Mouse (Mus musculus) midbrain, postnatal 0 days (tissue): ENCODE measurements around the gene Dgkg. TPM values are rescaled to one million over a fixed set of nuclear protein-coding genes. Genes with fewer than 3 reads are reported as not detected.

ENCODE experiments used
- ATAC-seq: fragments of 200-750 bp; cut with Nextera tagmentation; 2 replicates; pipeline ENCODE4 v1.8.0; 2017; ENCODE audit warnings: moderate number of reproducible peaks, mild to moderate bottlenecking, moderate TSS enrichment, moderate library complexity; ENCODE audit not compliant: low FRiP score
- DNase-seq: peaks from one replicate; pipeline ENCODE4 v3.0.0-alpha.2; 2015; ENCODE audit warnings: low spot score
- H3K27ac ChIP-seq: fragments of 300-500 bp; sonication (generic); 2 replicates; pipeline ENCODE4 v1.5.1; 2014; ENCODE audit warnings: low read depth, mild to moderate bottlenecking, low read length, mixed read lengths
- H3K27me3 ChIP-seq: fragments of 300-500 bp; sonication (generic); 2 replicates; pipeline ENCODE4 v1.6.1; 2014; ENCODE audit warnings: low read length, control low read depth, mixed read lengths; ENCODE audit not compliant: insufficient read depth
- H3K36me3 ChIP-seq: fragments of 300-500 bp; sonication (generic); 2 replicates; pipeline ENCODE4 v1.6.1; 2014; ENCODE audit warnings: low read length, control low read depth, mixed read lengths; ENCODE audit not compliant: insufficient read depth
- H3K4me1 ChIP-seq: fragments of 300-500 bp; sonication (generic); 2 replicates; pipeline ENCODE4 v1.6.1; 2014; ENCODE audit warnings: mild to moderate bottlenecking, control low read depth, antibody characterized with exemption, low read length, mixed read lengths; ENCODE audit not compliant: insufficient read depth
- H3K4me2 ChIP-seq: fragments of 300-500 bp; sonication (generic); 2 replicates; pipeline ENCODE4 v1.6.1; 2014; ENCODE audit warnings: low read depth, mild to moderate bottlenecking, low read length, mixed read lengths; ENCODE audit not compliant: poor library complexity, severe bottlenecking
- H3K4me3 ChIP-seq: fragments of 300-500 bp; sonication (generic); 2 replicates; pipeline ENCODE4 v1.5.1; 2014; ENCODE audit warnings: low read depth, mild to moderate bottlenecking, low read length, moderate library complexity
- H3K9ac ChIP-seq: fragments of 300-500 bp; sonication (generic); replicated peaks from 2 replicates; pipeline ENCODE4 v1.6.1; 2014; ENCODE audit warnings: mild to moderate bottlenecking, low read length, moderate library complexity, mixed read lengths; ENCODE audit not compliant: poor library complexity, severe bottlenecking
- H3K9me3 ChIP-seq: fragments of 300-500 bp; sonication (generic); 2 replicates; pipeline ENCODE4 v1.6.1; 2016; ENCODE audit warnings: low read length, control low read depth
- CTCF ChIP-seq: IDR thresholded peaks from 2 replicates; pipeline ENCODE4 v1.5.1; 2016; ENCODE audit warnings: antibody characterized with exemption, mild to moderate bottlenecking
- WGBS: fragments of 180-500 bp; shearing (Covaris S2); extraction: QIAGEN DNeasy Blood & Tissue Kit; methylation state at CpG from one replicate; pipeline ENCODE4 v1.1.7; 2014; 5-methylcytosine and 5-hydroxymethylcytosine counted together
- polyA plus RNA-seq: library from polyadenylated mRNA; unstranded; fragments of >200 nt; fragmentation: Nextera tagmentation; extraction: Ambion mirVana; gene quantifications from 2 replicates; pipeline ENCODE4 v1.2.1, GENCODE M21; 2015
- total RNA-seq: library from RNA; depleted of rRNA; stranded (reverse); fragments of >200 nt; gene quantifications from 2 replicates; pipeline ENCODE4 v1.2.3, GENCODE M21; 2014

Gene Dgkg
- total and polyA plus RNA-seq, 2 experiments from 2014 or later: 5.5 to 8.2 TPM

DNA sequence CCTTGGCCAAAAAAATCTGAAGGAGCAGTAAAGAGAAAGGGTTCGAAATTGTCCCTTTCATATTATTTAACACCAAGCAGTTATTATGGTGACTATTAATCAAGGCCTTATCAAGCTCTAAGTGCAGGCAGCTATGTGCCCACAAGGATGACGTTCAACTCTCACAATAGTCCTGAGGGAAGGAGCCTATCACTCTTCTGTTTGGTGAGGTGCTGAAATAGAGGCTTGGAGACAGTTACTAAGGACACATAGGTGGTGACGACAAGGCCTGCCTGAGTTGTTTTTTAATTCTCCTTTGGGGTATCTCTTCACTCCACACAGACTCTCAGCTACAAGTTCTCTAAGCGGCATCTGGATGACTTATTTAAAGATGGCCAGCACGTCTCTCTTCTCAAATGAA is 161.8 kb downstream of the Dgkg start:
- Histone ChIP-seq H3K9ac (no peak overlapping the region), H3K4me2 (no peak overlapping the region), H3K4me1 (no peaks in the 10 kb centered on the region), H3K4me3 (no peak overlapping the region), H3K27ac (no peak overlapping the region), H3K27me3 (no peaks in the 10 kb centered on the region), H3K36me3 (no peaks in the 10 kb centered on the region), H3K9me3 (no peaks in the 10 kb centered on the region)
- ATAC-seq (no peak), DNase-seq (no peak)
- no peak for TF ChIP-seq CTCF
- 88% methylated on average over 5 of the region's 5 CpGs for WGBS

DNA sequence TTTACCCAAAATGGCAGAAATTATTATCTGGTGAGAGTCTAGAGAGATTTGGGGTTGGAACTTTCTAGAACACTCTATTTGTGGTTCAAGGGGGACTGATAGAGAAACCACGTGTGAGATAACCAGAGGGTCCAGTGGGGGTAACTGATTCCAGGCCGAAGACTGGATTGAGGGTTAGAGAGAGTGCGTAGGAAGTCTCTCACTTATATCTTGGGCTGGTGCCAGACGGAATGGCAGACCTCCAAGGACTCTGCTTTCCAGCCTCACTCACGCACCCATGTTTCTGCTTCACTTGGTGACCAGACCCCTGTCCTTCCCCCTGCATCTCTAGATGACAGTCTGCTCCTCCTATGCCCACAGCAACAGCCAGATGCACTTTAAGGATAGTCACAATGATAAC is 162.2 kb downstream of the Dgkg start:
- Histone ChIP-seq H3K36me3 (no peaks in the 10 kb centered on the region), H3K4me2 (no peak overlapping the region), H3K27me3 (no peaks in the 10 kb centered on the region), H3K9ac (no peak overlapping the region), H3K9me3 (no peaks in the 10 kb centered on the region), H3K27ac (no peak overlapping the region), H3K4me3 (no peak overlapping the region), H3K4me1 (no peaks in the 10 kb centered on the region)
- no peak for TF ChIP-seq CTCF
- DNase-seq: peak; percentile 20
- 76% methylated on average over 5 of the region's 5 CpGs for WGBS
- no peak for ATAC-seq

DNA sequence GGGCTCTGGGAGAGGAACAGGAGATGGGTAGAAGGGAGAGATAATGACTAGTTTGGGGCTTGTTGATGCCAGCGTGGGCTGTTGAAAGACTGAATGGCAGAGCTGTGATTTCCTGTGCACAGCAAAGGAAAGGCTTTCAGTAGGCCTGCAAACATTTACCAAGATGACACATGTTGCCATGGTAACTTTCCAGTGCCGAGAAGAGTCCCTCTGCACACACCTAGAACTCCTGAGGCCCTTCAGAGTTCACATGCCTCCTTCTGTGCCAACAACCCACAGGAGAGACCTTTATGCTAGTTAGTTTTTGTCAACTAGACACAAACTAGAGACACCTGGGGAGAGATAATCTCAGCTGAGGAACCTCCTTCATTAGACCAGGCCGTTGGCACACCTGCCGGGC is 163.6 kb downstream of the Dgkg start:
- no peak for ATAC-seq
- Histone ChIP-seq H3K27me3 (no peaks in the 10 kb centered on the region), H3K9me3 (no peaks in the 10 kb centered on the region), H3K4me1 (no peaks in the 10 kb centered on the region), H3K4me2 (no peak overlapping the region), H3K36me3 (no peaks in the 10 kb centered on the region), H3K9ac (no peak overlapping the region), H3K27ac (no peak overlapping the region), H3K4me3 (no peak overlapping the region)
- DNase-seq: peak; percentile 33
- 62% methylated on average over 4 of the region's 4 CpGs for WGBS
- TF ChIP-seq CTCF: no peak

DNA sequence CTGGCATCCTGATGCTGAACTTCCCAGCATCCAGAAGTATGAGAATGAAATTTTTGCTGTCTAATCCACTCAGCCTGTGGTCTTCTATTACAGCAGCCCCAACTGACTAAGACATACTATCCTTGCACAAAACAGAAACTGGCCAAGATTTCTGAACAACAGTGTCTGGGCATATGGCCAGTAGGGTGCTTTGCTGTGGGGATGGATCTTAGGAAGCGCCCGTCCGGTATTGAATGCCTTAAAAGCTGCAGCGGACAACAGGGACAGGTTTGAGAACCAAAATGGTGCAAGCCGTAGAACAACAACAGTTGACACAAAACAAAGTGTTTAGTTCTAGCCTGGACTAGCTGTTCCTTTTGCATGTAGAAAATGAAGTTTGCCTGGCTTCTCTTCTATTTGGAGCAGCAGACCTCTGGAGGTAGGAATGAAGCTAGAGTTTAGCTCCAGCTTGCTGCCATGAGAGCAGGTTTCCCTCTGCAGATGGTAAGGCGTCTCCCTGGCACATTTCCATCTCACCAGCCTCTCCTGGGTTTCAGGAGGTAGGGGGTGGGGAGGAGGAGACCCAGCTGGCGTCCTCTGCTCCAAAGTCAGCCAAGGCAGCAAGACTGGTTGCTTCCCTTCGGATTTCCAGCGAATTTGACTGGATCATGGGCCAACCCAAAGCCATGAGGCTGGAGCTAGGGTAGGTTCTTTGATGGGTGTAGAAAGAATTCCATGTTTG is 165.4 kb downstream of the Dgkg start:
- no peak for TF ChIP-seq CTCF
- ATAC-seq (no peak), DNase-seq (peak; percentile 22)
- H3K4me2 ChIP-seq: no peak overlapping the region
- H3K27ac ChIP-seq: no peak overlapping the region
- H3K4me1 ChIP-seq: no peaks in the 10 kb centered on the region
- no peaks in the 10 kb centered on the region for H3K9me3 ChIP-seq
- H3K9ac ChIP-seq: no peak overlapping the region
- no peaks in the 10 kb centered on the region for H3K36me3 ChIP-seq
- no peaks in the 10 kb centered on the region for H3K27me3 ChIP-seq
- 79% methylated on average over 9 of the region's 9 CpGs for WGBS
- no peak overlapping the region for H3K4me3 ChIP-seq

DNA sequence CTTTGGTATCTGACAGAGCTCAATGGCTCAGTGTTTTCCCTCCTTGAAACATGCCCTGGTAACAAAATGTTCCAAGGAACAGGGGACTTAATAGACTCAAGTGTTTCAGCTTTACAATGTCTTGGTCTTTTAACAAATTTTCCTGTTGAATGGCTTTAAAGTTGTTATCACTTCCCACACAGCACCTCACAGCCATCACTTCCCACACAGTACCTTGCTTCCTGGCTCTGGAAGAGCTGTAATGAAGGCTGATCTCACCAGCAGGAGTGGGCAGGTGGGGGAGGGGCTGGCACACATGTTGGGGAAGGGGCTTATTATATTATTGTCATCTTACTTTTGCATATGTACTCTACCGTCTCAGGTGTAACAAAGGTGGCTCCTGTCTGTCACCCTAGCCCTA is 173.1 kb downstream of the Dgkg start:
- TF ChIP-seq CTCF: no peak
- no peak for DNase-seq
- Histone ChIP-seq H3K4me3 (no peak overlapping the region), H3K27me3 (no peaks in the 10 kb centered on the region), H3K4me1 (no peaks in the 10 kb centered on the region), H3K4me2 (no peak overlapping the region), H3K36me3 (no peaks in the 10 kb centered on the region), H3K9me3 (no peaks in the 10 kb centered on the region), H3K9ac (no peak overlapping the region), H3K27ac (no peak overlapping the region)
- ATAC-seq: no peak
- WGBS: 81% methylated on average over 1 of the region's 1 CpGs

DNA sequence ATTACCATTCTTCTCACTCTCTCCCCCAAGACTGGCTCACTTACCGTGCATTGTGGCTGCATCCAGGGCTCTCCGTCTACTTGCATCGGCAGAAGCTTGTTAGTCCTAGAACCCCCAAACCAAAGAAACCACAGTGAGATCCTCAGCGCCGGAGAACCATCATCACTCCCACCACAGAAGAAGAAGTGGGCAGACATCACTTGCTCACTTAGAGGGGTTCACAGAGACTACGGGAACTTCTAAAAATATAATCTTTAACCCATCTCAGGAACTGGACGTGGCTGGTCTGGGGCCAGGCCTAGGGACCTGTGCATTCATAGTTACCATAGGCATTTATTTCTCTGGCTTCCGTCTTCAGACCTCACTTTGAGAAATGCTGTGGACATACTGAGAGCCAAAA is 177.7 kb downstream of the Dgkg start:
- no peaks in the 10 kb centered on the region for H3K27me3 ChIP-seq

More for the DNA sequence above, 177.7 kb downstream of the Dgkg start:
- no peak for TF ChIP-seq CTCF
- Histone ChIP-seq H3K36me3 (no peaks in the 10 kb centered on the region), H3K4me2 (no peak overlapping the region), H3K4me1 (no peaks in the 10 kb centered on the region), H3K27ac (no peak overlapping the region), H3K9me3 (no peaks in the 10 kb centered on the region), H3K4me3 (no peak overlapping the region), H3K9ac (no peak overlapping the region)
- ATAC-seq (no peak), DNase-seq (no peak)
- WGBS: 96% methylated on average over 8 of the region's 8 CpGs
